Mouse (Mus musculus) small intestine, adult 2 months (tissue): Measurements from ENCODE around the gene Ttc7b.

Experiments used
- CTCF ChIP-seq: fragments of 200-500 bp; IDR thresholded peaks from 2 replicates; pipeline ENCODE4 v1.5.1; 2012; ENCODE audit warnings: low read depth, mild to moderate bottlenecking, control low read depth, inconsistent platforms, low read length, moderate library complexity, mixed read lengths; ENCODE audit not compliant: insufficient replicate concordance, insufficient read length; ENCODE audit errors: extremely low read depth
- POLR2A ChIP-seq: fragments of 200-500 bp; IDR thresholded peaks from 2 replicates; pipeline ENCODE4 v1.6.1; 2012; ENCODE audit warnings: low read depth, mild to moderate bottlenecking, control low read depth, inconsistent platforms, low read length, moderate library complexity

DNA sequence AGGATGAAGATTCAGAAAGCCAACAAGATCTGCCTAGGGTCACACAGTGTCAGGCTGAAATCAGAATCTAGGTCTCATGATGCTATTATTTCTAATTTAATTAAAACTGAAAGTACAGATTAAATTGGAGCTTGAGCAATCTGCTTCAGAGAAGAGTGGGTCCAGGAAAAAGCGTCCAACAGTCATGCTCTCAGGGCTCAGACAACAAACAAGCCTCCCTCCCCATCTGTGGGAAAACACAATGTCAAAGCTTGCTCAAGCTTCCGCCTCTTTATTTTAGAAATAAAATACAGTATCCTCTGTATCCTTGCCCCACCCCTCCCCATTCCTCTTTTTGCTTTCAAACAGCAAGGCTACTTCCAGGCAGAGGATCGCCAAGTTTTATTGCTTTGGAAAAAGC lies 127.5 kb downstream of the Ttc7b start:
- TF ChIP-seq CTCF (no peak), POLR2A (no peak)
